Mouse (Mus musculus) midbrain, embryonic 16.5 days (tissue): Measurements from ENCODE around the gene Angptl2. TPM values are rescaled to one million over a fixed set of nuclear protein-coding genes. Genes with fewer than 3 reads are reported as not detected.

Experiments
- ATAC-seq: fragments of 200-750 bp; cut with Nextera tagmentation; 2 replicates; pipeline ENCODE4 v1.8.0; 2017; ENCODE audit warnings: moderate TSS enrichment
- H3K27ac ChIP-seq: fragments of 300-500 bp; sonication (generic); 2 replicates; pipeline ENCODE4 v1.5.1; 2014; ENCODE audit warnings: mild to moderate bottlenecking, low read length, mixed read lengths
- H3K27me3 ChIP-seq: fragments of 300-500 bp; sonication (generic); 2 replicates; pipeline ENCODE4 v1.6.1; 2014; ENCODE audit warnings: low read depth, low read length, mixed read lengths; ENCODE audit not compliant: control insufficient read depth, insufficient read depth
- H3K36me3 ChIP-seq: fragments of 300-500 bp; sonication (generic); 2 replicates; pipeline ENCODE4 v1.6.1; 2014; ENCODE audit warnings: mild to moderate bottlenecking, low read length, moderate library complexity, mixed read lengths; ENCODE audit not compliant: control insufficient read depth, insufficient read depth
- H3K4me1 ChIP-seq: fragments of 300-500 bp; sonication (generic); 2 replicates; pipeline ENCODE4 v1.6.1; 2014; ENCODE audit warnings: mild to moderate bottlenecking, low read length, mixed read lengths; ENCODE audit not compliant: control insufficient read depth, insufficient read depth
- H3K4me2 ChIP-seq: fragments of 300-500 bp; sonication (generic); 2 replicates; pipeline ENCODE4 v1.6.1; 2014; ENCODE audit warnings: mild to moderate bottlenecking, low read length, mixed read lengths
- H3K4me3 ChIP-seq: fragments of 300-500 bp; sonication (generic); 2 replicates; pipeline ENCODE4 v1.5.1; 2014; ENCODE audit warnings: low read depth, mild to moderate bottlenecking, low read length, moderate library complexity, mixed read lengths
- H3K9ac ChIP-seq: fragments of 300-500 bp; sonication (generic); 2 replicates; pipeline ENCODE4 v1.6.1; 2014; ENCODE audit warnings: low read depth, low read length, mixed read lengths
- H3K9me3 ChIP-seq: fragments of 300-500 bp; sonication (generic); replicated peaks from 2 replicates; pipeline ENCODE4 v1.6.1; 2014; ENCODE audit warnings: mild to moderate bottlenecking, low read length, mixed read lengths; ENCODE audit not compliant: control insufficient read depth, poor library complexity, severe bottlenecking
- WGBS: fragments of 180-500 bp; shearing (Covaris S2); extraction: QIAGEN DNeasy Blood & Tissue Kit; methylation state at CpG from one replicate; pipeline ENCODE4 v1.1.7; 2014; 5-methylcytosine and 5-hydroxymethylcytosine counted together
- polyA plus RNA-seq: library from polyadenylated mRNA; unstranded; fragments of >200 nt; fragmentation: Nextera tagmentation; extraction: Ambion mirVana; gene quantifications from 2 replicates; pipeline ENCODE4 v1.2.1, GENCODE M21; 2015

Angptl2 gene
- polyA plus RNA-seq, 1 experiment from 2014 or later: 10.6 TPM

DNA sequence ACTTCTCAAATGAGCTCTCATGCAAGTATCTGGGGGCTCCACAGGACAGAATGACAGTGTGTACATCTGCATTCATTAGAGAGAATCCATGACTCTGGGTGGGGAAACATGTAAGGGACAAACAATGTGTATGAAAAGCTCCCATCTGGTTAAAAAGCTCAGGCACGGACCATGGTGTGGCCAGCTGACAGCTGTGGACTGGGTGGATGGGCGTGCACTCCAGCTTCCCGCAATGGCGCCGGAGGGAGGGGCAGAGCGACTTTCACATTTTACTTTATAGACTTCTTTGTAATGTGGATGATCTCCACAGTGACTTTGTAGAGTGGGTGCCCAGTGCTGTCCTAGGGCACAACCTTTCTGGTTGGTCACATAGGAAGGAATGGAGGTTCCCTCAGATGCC is 36.9 kb downstream of the Angptl2 start:
- H3K4me2 ChIP-seq: no peak overlapping the region
- H3K9me3 ChIP-seq: no peaks in the 10 kb centered on the region
- no peak for ATAC-seq
- peaks cover 5% of the 10 kb centered on the region; the same call in 1 of the 2 replicates for H3K36me3 ChIP-seq
- H3K9ac ChIP-seq: no peak overlapping the region
- no peaks in the 10 kb centered on the region for H3K27me3 ChIP-seq
- WGBS: 87% methylated on average over 6 of the region's 6 CpGs
- no peak overlapping the region for H3K4me3 ChIP-seq
- peaks cover 7% of the 10 kb centered on the region; the same call in 1 of the 2 replicates for H3K4me1 ChIP-seq
- H3K27ac ChIP-seq: no peak overlapping the region

GRCm38 (mm10) chr2:33253572-33254190 is 37.8 kb downstream of the Angptl2 start:
- Histone ChIP-seq H3K36me3 (peaks cover 5% of the 10 kb centered on the region; the same call in 1 of the 2 replicates), H3K27ac (no peak overlapping the region), H3K4me1 (peaks cover 7% of the 10 kb centered on the region; the same call in 1 of the 2 replicates), H3K9me3 (no peaks in the 10 kb centered on the region), H3K4me2 (no peak overlapping the region), H3K4me3 (no peak overlapping the region), H3K27me3 (no peaks in the 10 kb centered on the region), H3K9ac (no peak overlapping the region)
- peak; percentile 34; the same call in 1 of the 2 replicates for ATAC-seq
- WGBS: 47% methylated on average over 4 of the region's 4 CpGs

DNA sequence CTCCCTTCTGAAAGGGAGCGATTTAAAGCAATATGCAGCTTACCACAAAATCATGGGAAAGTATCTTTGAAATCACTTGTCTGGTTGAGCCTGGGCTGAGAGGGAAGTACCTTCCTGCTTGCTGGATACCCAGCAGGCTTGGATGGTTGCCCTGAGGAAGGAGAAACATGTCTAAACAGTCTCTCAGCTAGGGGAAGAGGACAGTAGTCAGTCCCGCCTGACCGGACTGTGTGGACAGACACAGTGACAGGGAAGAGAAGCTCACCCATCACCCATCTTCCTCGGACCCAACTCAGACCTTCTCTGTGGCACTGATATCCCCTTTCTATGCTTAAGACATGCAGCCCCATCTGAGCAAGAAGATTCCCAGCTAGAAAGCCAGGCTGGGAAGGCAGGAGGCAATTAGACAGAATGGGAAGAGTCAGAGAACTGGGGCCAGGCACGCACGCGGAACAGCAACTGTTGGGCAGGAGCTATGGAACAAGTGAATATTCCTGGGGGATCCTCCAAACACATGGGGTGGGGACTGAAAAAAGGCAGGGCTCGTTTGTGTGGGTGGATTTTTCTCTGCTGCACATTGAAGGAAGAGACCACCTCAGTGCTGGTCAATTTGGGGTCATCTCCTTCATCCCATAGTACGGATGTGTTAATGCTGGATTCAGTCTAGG is 38.6 kb downstream of the Angptl2 start:
- Histone ChIP-seq H3K36me3 (peaks cover 7% of the 10 kb centered on the region), H3K4me3 (no peak overlapping the region), H3K27ac (peak overlapping the region; percentile 34; the same call in 1 of the 2 replicates), H3K9me3 (no peaks in the 10 kb centered on the region), H3K9ac (no peak overlapping the region), H3K27me3 (no peaks in the 10 kb centered on the region), H3K4me2 (no peak overlapping the region), H3K4me1 (peaks cover 7% of the 10 kb centered on the region; the same call in 1 of the 2 replicates)
- 80% methylated on average over 9 of the region's 9 CpGs for WGBS
- ATAC-seq: no peak

- no peak overlapping the region for H3K4me3 ChIP-seq
- no peaks in the 10 kb centered on the region for H3K27me3 ChIP-seq
- H3K36me3 ChIP-seq: peaks cover 10% of the 10 kb centered on the region
- ATAC-seq: no peak
- peaks cover 7% of the 10 kb centered on the region; the same call in 1 of the 2 replicates for H3K4me1 ChIP-seq
- no peaks in the 10 kb centered on the region for H3K9me3 ChIP-seq
- no peak overlapping the region for H3K9ac ChIP-seq
- no peak overlapping the region for H3K4me2 ChIP-seq
- 97% methylated on average over 3 of the region's 3 CpGs for WGBS
- no peak overlapping the region for H3K27ac ChIP-seq
These were observed 41.1 kb downstream of the Angptl2 start for GRCm38 (mm10) chr2:33256769-33257537.

GRCm38 (mm10) chr2:33260772-33261171 is 44.9 kb downstream of the Angptl2 start:
- Histone ChIP-seq H3K9me3 (no peaks in the 10 kb centered on the region), H3K4me2 (no peak overlapping the region), H3K27me3 (no peaks in the 10 kb centered on the region), H3K9ac (no peak overlapping the region), H3K27ac (no peak overlapping the region), H3K4me1 (peaks cover 2% of the 10 kb centered on the region), H3K4me3 (no peak overlapping the region), H3K36me3 (peaks cover 10% of the 10 kb centered on the region)
- 78% methylated on average over 8 of the region's 8 CpGs for WGBS
- no peak for ATAC-seq

- Histone ChIP-seq H3K9ac (no peak overlapping the region), H3K27ac (no peak overlapping the region), H3K4me1 (peaks cover 2% of the 10 kb centered on the region), H3K36me3 (peaks cover 10% of the 10 kb centered on the region), H3K9me3 (no peaks in the 10 kb centered on the region), H3K4me3 (no peak overlapping the region), H3K27me3 (no peaks in the 10 kb centered on the region), H3K4me2 (no peak overlapping the region)
- ATAC-seq: no peak
- WGBS: 90% methylated on average over 3 of the region's 3 CpGs
These were observed 45.6 kb downstream of the Angptl2 start for GRCm38 (mm10) chr2:33261475-33261874.

GRCm38 (mm10) chr2:33265793-33266192 is 49.9 kb downstream of the Angptl2 start:
- no peaks in the 10 kb centered on the region for H3K9me3 ChIP-seq
- H3K27ac ChIP-seq: peak overlapping the region; percentile 70
- H3K27me3 ChIP-seq: no peaks in the 10 kb centered on the region
- H3K9ac ChIP-seq: no peak overlapping the region
- H3K4me1 ChIP-seq: peaks cover 7% of the 10 kb centered on the region
- WGBS: 65% methylated on average over 3 of the region's 3 CpGs
- ATAC-seq: no peak
- H3K4me2 ChIP-seq: no peak overlapping the region
- H3K36me3 ChIP-seq: no peaks in the 10 kb centered on the region
- no peak overlapping the region for H3K4me3 ChIP-seq

GRCm38 (mm10) chr2:33267075-33267474 is 51.2 kb downstream of the Angptl2 start:
- WGBS: 78% methylated on average over 1 of the region's 1 CpGs
- H3K9me3 ChIP-seq: no peaks in the 10 kb centered on the region
- no peak overlapping the region for H3K4me2 ChIP-seq
- H3K4me3 ChIP-seq: no peak overlapping the region
- no peaks in the 10 kb centered on the region for H3K36me3 ChIP-seq
- peaks cover 11% of the 10 kb centered on the region for H3K4me1 ChIP-seq
- ATAC-seq: no peak
- H3K27ac ChIP-seq: no peak overlapping the region; the same call in 1 of the 2 replicates
- no peak overlapping the region for H3K9ac ChIP-seq
- H3K27me3 ChIP-seq: no peaks in the 10 kb centered on the region
